8 mouse cellular contexts compared by ENCODE assay signal in genomic region chr6:25020005-25020772, GRCm38 (mm10).
DNase-seq lines count a peak whose midpoint lies in the region; ATAC-seq and TF ChIP-seq lines count a peak whose summit lies in the region.
"Had no signal": no experiment of that assay in that cellular context is flagged by ENCODE, and none has a peak within 500 bp of the region (broad histone marks: within the 10 kb centered on the region; RNA-seq: fewer than 3 reads in every experiment).

No protein-coding gene starts in this region.

- TF ChIP-seq POLR2A in liver, adult 2 months (IDR thresholded peaks at IDR 0.05; ENCODE audit: extremely low read depth, insufficient read depth, low read length), result no peak

- intact Hi-C loops in left cerebral cortex, adult 2 months (cut with DNase I), result loop anchor here (2.0 to 10.0 kb wide), 4 partner anchors 425 to 747 kb away; no protein-coding TSS in a partner anchor

- ATAC-seq in liver, embryonic 11.5 days (replicated peaks; ENCODE audit: low FRiP score), result no peak; the same call in 1 of the 2 replicates
- ATAC-seq in forebrain, embryonic 15.5 days (replicated peaks), result peak; percentile 81

- H3K9me3 ChIP-seq in liver, embryonic 11.5 days (ENCODE audit: control insufficient read depth, low read length), result no peaks in the 10 kb centered on the region
- no peaks in the 10 kb centered on the region for H3K9me3 ChIP-seq in forebrain, embryonic 15.5 days
- H3K9me3 ChIP-seq: lung, embryonic 15.5 days had no signal

- H3K27me3 ChIP-seq in liver, adult 2 months (ENCODE audit: control insufficient read depth, insufficient read depth, low read length), result no peaks in the 10 kb centered on the region
- H3K27me3 ChIP-seq in liver, embryonic 11.5 days (replicated peaks; ENCODE audit: control insufficient read depth, insufficient read depth, low read length), result no peaks in the 10 kb centered on the region
- H3K27me3 ChIP-seq in forebrain, embryonic 15.5 days, result no peaks in the 10 kb centered on the region
- H3K27me3 ChIP-seq: lung, embryonic 15.5 days had no signal

- no peak overlapping the region for H3K4me3 ChIP-seq in liver, adult 2 months (ENCODE audit: insufficient read depth, low read depth, low read length)
- no peak overlapping the region for H3K4me3 ChIP-seq in liver, embryonic 11.5 days (ENCODE audit: low read depth, low read length)
- no peak overlapping the region for H3K4me3 ChIP-seq in forebrain, embryonic 15.5 days
- no peak overlapping the region for H3K4me3 ChIP-seq in left cerebral cortex, adult 2 months
- H3K4me3 ChIP-seq: lung, embryonic 15.5 days had no signal

- no peak overlapping the region for H3K4me2 ChIP-seq in liver, embryonic 11.5 days
- no peak overlapping the region for H3K4me2 ChIP-seq in forebrain, embryonic 15.5 days (replicated peaks)
- H3K4me2 ChIP-seq: lung, embryonic 15.5 days had no signal

- peak; percentile 29; the same call in 1 of the 2 replicates for TF ChIP-seq CTCF in liver, adult 2 months (IDR thresholded peaks at IDR 0.05; ENCODE audit: low read depth, low read length)
- TF ChIP-seq CTCF in left cerebral cortex, adult 2 months (IDR thresholded peaks at IDR 0.05), result peak; percentile 72

- H3K27ac ChIP-seq in liver, adult 2 months (replicated peaks; ENCODE audit: insufficient read depth, low read depth, low read length), result no peak overlapping the region
- H3K27ac ChIP-seq in liver, embryonic 11.5 days (ENCODE audit: low read depth, low read length), result no peak overlapping the region
- no peak overlapping the region for H3K27ac ChIP-seq in forebrain, embryonic 15.5 days (replicated peaks)
- H3K27ac ChIP-seq in left cerebral cortex, adult 2 months, result no peak overlapping the region
- H3K27ac ChIP-seq: lung, embryonic 15.5 days had no signal

- no peaks in the 10 kb centered on the region for H3K4me1 ChIP-seq in liver, adult 2 months (ENCODE audit: control insufficient read depth, insufficient read depth, low read length)
- no peaks in the 10 kb centered on the region for H3K4me1 ChIP-seq in liver, embryonic 11.5 days (replicated peaks; ENCODE audit: control insufficient read depth, insufficient read depth, low read length)
- H3K4me1 ChIP-seq in forebrain, embryonic 15.5 days, result no peaks in the 10 kb centered on the region
- H3K4me1 ChIP-seq: lung, embryonic 15.5 days had no signal

- H3K9ac ChIP-seq in liver, adult 2 months (ENCODE audit: low read depth, low read length), result no peak overlapping the region
- no peak overlapping the region for H3K9ac ChIP-seq in liver, embryonic 11.5 days (ENCODE audit: low read depth, low read length)
- no peak overlapping the region for H3K9ac ChIP-seq in forebrain, embryonic 15.5 days (replicated peaks)
- H3K9ac ChIP-seq: lung, embryonic 15.5 days had no signal

- no peaks in the 10 kb centered on the region for H3K36me3 ChIP-seq in liver, adult 2 months (ENCODE audit: control insufficient read depth, insufficient read depth, low read length)
- H3K36me3 ChIP-seq in liver, embryonic 11.5 days (ENCODE audit: control insufficient read depth, insufficient read depth, low read length), result no peaks in the 10 kb centered on the region
- no peaks in the 10 kb centered on the region for H3K36me3 ChIP-seq in forebrain, embryonic 15.5 days
- H3K36me3 ChIP-seq: lung, embryonic 15.5 days had no signal

- no peaks in the 10 kb centered on the region for H3K79me2 ChIP-seq in liver, adult 2 months (ENCODE audit: control insufficient read depth, insufficient read depth, low read length)

- DNase-seq in liver, adult 2 months (ENCODE audit: extremely low read depth, low read depth, low spot score), result peak; percentile 50
- no peak for DNase-seq in liver, embryonic 11.5 days (ENCODE audit: low spot score)
- DNase-seq in c-Kit-positive CD71-positive TER-119-negative erythroid progenitor cells, embryonic 14.5 days (ENCODE audit: low read depth), result peak; percentile 1
- peak; percentile 12 to 20 for DNase-seq in left cerebral cortex, adult 2 months (ENCODE audit: extremely low spot score in 1 of 2, low spot score in 2 of 2)
- peak; percentile 49 to 55 for DNase-seq in right cerebral cortex, adult 2 months (ENCODE audit: low spot score in 2 of 2)
- DNase-seq in ovary, postnatal 36 days (ENCODE audit: low spot score), result no peak

- WGBS in liver, adult 2 months, result 19% methylated on average over 2 of the region's 2 CpGs
- 24% methylated on average over 2 of the region's 2 CpGs for WGBS in liver, embryonic 11.5 days
- 16% methylated on average over 2 of the region's 2 CpGs for whole genome bisulfite sequencing in forebrain, embryonic 15.5 days

Comparison
In these comparisons a context has a peak if more than half of its experiments do, and no peak if none do; other contexts are left out.
1. DNase-seq: peak in liver, adult 2 months (single experiment), c-Kit-positive CD71-positive TER-119-negative erythroid progenitor cells, embryonic 14.5 days (single experiment), left cerebral cortex, adult 2 months (2 of 2) and right cerebral cortex, adult 2 months (2 of 2); none in liver, embryonic 11.5 days (single experiment) and ovary, postnatal 36 days (single experiment).